Mouse (Mus musculus) liver, adult 2 months (tissue): ENCODE measurements around the gene Bmpr1b. TPM values are rescaled to one million over a fixed set of nuclear protein-coding genes. Genes with fewer than 3 reads are reported as not detected.

ENCODE experiments used
- DNase-seq: peaks from one replicate; pipeline ENCODE4 v3.0.0-alpha.2; 2011; ENCODE audit warnings: low read depth, low spot score; ENCODE audit errors: extremely low read depth
- H3K27ac ChIP-seq: fragments of 200-500 bp; replicated peaks from 2 replicates; pipeline ENCODE4 v1.5.1; 2012; ENCODE audit warnings: low read depth, mild to moderate bottlenecking, control low read depth, inconsistent platforms, low read length; ENCODE audit not compliant: insufficient read depth
- H3K27me3 ChIP-seq: fragments of 200-500 bp; 2 replicates; pipeline ENCODE4 v1.6.1; 2012; ENCODE audit warnings: mild to moderate bottlenecking, moderate library complexity, low read length, inconsistent platforms; ENCODE audit not compliant: control insufficient read depth, insufficient read depth
- H3K36me3 ChIP-seq: fragments of 200-500 bp; 2 replicates; pipeline ENCODE4 v1.6.1; 2012; ENCODE audit warnings: low read length, inconsistent platforms; ENCODE audit not compliant: control insufficient read depth, insufficient read depth
- H3K4me1 ChIP-seq: fragments of 200-500 bp; 2 replicates; pipeline ENCODE4 v1.6.1; 2011; ENCODE audit warnings: low read length; ENCODE audit not compliant: control insufficient read depth, insufficient read depth
- H3K4me3 ChIP-seq: fragments of 200-500 bp; 2 replicates; pipeline ENCODE4 v1.5.1; 2011; ENCODE audit warnings: low read depth, mild to moderate bottlenecking, control low read depth, low read length, moderate library complexity; ENCODE audit not compliant: insufficient read depth
- H3K79me2 ChIP-seq: fragments of 200-500 bp; 2 replicates; pipeline ENCODE4 v1.6.1; 2012; ENCODE audit warnings: inconsistent platforms, mild to moderate bottlenecking, low read length, moderate library complexity; ENCODE audit not compliant: control insufficient read depth, insufficient read depth
- H3K9ac ChIP-seq: fragments of 200-500 bp; 2 replicates; pipeline ENCODE4 v1.6.1; 2012; ENCODE audit warnings: low read depth, mild to moderate bottlenecking, control low read depth, inconsistent platforms, low read length
- CTCF ChIP-seq: fragments of 200-500 bp; IDR thresholded peaks from 2 replicates; pipeline ENCODE4 v1.5.1; 2011; ENCODE audit warnings: low read depth, low read length, control low read depth
- POLR2A ChIP-seq: fragments of 200-500 bp; IDR thresholded peaks from 2 replicates; pipeline ENCODE4 v1.6.1; 2011; ENCODE audit warnings: low read length, control low read depth; ENCODE audit not compliant: insufficient read depth; ENCODE audit errors: extremely low read depth
- WGBS: fragments of 180-500 bp; shearing (Covaris S2); methylation state at CpG from one replicate; pipeline ENCODE4 v1.1.7; 2018; 5-methylcytosine and 5-hydroxymethylcytosine counted together
- polyA plus RNA-seq: library from polyadenylated mRNA; depleted of rRNA; stranded (reverse); fragments of >200 nt; gene quantifications from 2 replicates; pipeline ENCODE4 v1.2.3, GENCODE M21; 2012
- total RNA-seq: library from RNA; depleted of rRNA; stranded (reverse); fragments of >200 nt; gene quantifications from 2 replicates; pipeline ENCODE4 v1.2.3, GENCODE M21; 2014

Bmpr1b gene
- total and polyA plus RNA-seq, 2 experiments = not detected

DNA sequence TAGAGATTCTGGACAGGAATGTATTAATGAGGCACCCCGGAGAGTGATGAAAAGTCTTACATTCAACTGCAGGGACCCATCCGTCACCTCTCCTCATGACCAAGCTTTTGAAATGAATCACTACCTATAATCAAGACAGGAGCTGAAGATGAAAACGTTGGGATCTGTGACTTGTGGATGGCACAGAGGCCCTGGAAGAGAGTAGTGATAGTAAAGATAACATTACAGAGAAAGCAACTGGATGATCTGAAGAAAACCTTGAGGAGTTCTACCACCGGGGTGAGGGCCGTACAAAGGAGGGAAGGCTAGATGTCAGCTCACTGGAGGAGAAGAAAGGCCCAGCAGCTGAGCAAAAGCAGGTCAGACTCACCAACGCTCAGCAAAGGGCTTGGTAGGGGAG lies 120.7 kb downstream of the Bmpr1b start:
- WGBS = 81% methylated on average over 6 of the region's 6 CpGs
- no peaks in the 10 kb centered on the region for H3K27me3 ChIP-seq
- TF ChIP-seq POLR2A (no peak), CTCF (no peak)
- H3K79me2 ChIP-seq = no peaks in the 10 kb centered on the region
- DNase-seq = no peak
- no peak overlapping the region for H3K9ac ChIP-seq
- H3K36me3 ChIP-seq = no peaks in the 10 kb centered on the region
- H3K27ac ChIP-seq = no peak overlapping the region
- H3K4me1 ChIP-seq = no peaks in the 10 kb centered on the region
- no peak overlapping the region for H3K4me3 ChIP-seq

DNA sequence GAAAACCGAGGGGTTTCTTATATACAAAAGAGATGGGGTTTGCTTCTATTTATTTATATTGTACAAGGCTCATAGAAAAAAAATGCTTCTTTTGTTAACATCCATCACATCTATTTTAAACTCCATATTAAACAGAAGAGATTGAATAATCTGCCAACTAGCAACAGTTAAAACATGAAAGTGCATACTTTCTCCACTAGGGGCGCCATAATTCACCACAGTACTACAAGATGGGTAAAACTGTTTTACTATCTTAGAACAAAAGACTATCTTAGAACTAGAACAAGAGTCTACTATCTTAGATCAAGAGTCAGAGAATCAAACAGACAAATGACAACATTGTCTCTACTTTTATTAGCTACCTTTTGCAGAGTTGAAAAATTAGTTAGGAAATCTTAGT lies 125.8 kb downstream of the Bmpr1b start:
- Histone ChIP-seq H3K36me3 (no peaks in the 10 kb centered on the region), H3K4me3 (no peak overlapping the region), H3K79me2 (no peaks in the 10 kb centered on the region), H3K27ac (no peak overlapping the region), H3K9ac (no peak overlapping the region), H3K27me3 (no peaks in the 10 kb centered on the region), H3K4me1 (no peaks in the 10 kb centered on the region)
- WGBS = 39% methylated on average over 2 of the region's 2 CpGs
- peak; percentile 16 for DNase-seq
- 0 out of 2 replicates have a peak, but pooled peaks have one; percentile 19 for TF ChIP-seq CTCF
- no peak for TF ChIP-seq POLR2A

DNA sequence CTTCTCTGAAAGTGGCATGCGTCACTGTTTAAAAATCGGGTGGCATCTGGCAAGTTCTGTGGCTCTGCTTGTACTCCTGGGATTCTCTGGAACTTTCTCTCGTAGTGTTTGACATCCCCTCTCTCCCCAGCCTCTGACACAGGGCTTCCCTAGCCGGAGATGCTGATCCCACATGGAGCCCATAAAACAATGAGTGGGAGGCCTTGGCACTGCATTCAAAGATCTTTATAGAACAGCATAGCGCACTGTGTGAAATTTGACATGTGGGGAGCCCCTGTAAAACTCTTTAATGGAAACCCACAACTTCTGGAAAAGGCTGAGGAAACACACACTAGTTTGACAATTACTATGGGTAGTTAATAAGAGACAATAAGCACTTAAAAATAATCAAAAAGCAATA lies 126.2 kb downstream of the Bmpr1b start:
- Histone ChIP-seq H3K9ac (no peak overlapping the region), H3K27me3 (no peaks in the 10 kb centered on the region), H3K4me1 (no peaks in the 10 kb centered on the region), H3K79me2 (no peaks in the 10 kb centered on the region), H3K4me3 (no peak overlapping the region), H3K27ac (no peak overlapping the region), H3K36me3 (no peaks in the 10 kb centered on the region)
- WGBS = 92% methylated on average over 5 of the region's 5 CpGs
- no peak for DNase-seq
- TF ChIP-seq POLR2A (no peak), CTCF (no peak)

DNA sequence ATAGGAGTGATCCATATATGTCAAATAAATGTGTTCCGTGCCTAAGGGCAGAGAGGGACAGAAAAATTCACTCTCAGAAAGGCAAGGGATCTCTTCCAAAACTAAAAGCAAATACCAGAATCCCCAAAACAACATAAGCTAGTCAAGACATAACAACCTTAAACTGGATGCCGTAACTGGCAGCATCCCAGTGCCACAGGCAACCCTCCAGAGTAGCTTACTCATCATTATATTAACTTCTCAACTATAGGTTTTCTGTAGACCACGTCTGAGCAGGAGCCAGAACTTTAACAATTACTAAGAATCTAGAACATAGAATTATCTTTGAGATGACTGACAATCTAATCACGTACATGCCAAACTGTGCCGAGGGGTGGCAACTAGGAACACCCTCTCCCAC lies 128.9 kb downstream of the Bmpr1b start:
- Histone ChIP-seq H3K79me2 (no peaks in the 10 kb centered on the region), H3K9ac (no peak overlapping the region), H3K27ac (no peak overlapping the region), H3K27me3 (no peaks in the 10 kb centered on the region), H3K4me3 (no peak overlapping the region), H3K4me1 (no peaks in the 10 kb centered on the region), H3K36me3 (no peaks in the 10 kb centered on the region)
- TF ChIP-seq CTCF (no peak), POLR2A (no peak)
- 89% methylated on average over 5 of the region's 5 CpGs for WGBS
- DNase-seq = no peak

DNA sequence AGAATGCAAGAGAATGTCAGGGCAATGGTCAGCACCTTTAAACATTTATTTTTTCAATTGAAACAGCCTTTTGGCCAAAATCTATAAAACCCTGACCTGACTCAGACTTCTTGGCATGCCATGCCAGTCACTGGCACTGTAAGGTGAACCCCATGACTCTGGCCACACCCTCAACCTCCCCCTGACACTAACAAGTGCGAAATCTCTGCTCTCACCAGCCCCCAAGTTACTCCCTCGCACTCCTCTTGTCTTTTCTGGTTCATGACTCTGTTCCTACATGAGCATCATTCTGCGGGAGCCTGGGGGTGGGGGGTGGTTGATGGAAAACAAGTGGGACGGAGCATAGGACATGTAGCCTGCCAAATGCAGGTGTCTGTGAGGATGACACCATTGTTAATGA lies 135.1 kb downstream of the Bmpr1b start:
- Histone ChIP-seq H3K4me3 (no peak overlapping the region), H3K9ac (no peak overlapping the region), H3K4me1 (no peaks in the 10 kb centered on the region), H3K27ac (no peak overlapping the region), H3K79me2 (no peaks in the 10 kb centered on the region), H3K36me3 (no peaks in the 10 kb centered on the region), H3K27me3 (no peaks in the 10 kb centered on the region)
- 68% methylated on average over 4 of the region's 4 CpGs for WGBS
- DNase-seq = peak; percentile 38
- TF ChIP-seq POLR2A (no peak), CTCF (no peak)

DNA sequence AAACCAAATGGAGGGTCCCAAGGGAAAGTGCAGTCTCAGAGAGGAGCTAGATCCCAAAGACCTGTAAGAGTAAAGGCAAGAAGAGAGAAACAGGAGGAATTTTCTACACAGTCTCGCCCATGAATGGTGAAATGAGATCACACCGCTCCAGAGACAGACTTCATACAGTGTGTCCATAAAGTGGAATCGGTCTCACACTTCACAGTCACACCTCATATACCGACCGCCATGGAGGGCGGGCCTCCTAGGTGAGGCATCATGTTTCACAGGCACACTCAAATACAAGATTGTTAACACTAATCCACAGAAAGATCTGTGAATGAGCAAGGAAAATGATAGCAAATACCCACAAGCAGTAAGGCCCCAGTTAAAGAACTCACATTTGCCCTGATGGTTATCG lies 149.5 kb downstream of the Bmpr1b start:
- TF ChIP-seq CTCF (no peak), POLR2A (no peak)
- Histone ChIP-seq H3K9ac (no peak overlapping the region), H3K79me2 (no peaks in the 10 kb centered on the region), H3K4me3 (no peak overlapping the region), H3K27me3 (no peaks in the 10 kb centered on the region), H3K4me1 (no peaks in the 10 kb centered on the region), H3K36me3 (no peaks in the 10 kb centered on the region), H3K27ac (no peak overlapping the region)
- DNase-seq = no peak
- WGBS = 88% methylated on average over 7 of the region's 7 CpGs
